Mouse (Mus musculus): ENCODE measurements around the gene Pde8b.
"Not testable (repeated sequence)": the region's sequence is repeated elsewhere in the genome, so short reads cannot be mapped to it uniquely, and the experiment has no call there.

Gene Pde8b

GRCm38 (mm10) chr13:95221882-95222568, 28.1 kb downstream of the Pde8b start:
- peak; percentile 24 to 36 for DNase-seq (ENCODE audit: low spot score in 2 of 2)

- not testable (repeated sequence) for DNase-seq (ENCODE audit: low spot score in 2 of 2)
Observed at GRCm38 (mm10) chr13:95215661-95216170, 34.4 kb downstream of the Pde8b start.

GRCm38 (mm10) chr13:95212320-95212719, 37.8 kb downstream of the Pde8b start:
- DNase-seq (ENCODE audit: low spot score in 2 of 2), result no peak

DNA sequence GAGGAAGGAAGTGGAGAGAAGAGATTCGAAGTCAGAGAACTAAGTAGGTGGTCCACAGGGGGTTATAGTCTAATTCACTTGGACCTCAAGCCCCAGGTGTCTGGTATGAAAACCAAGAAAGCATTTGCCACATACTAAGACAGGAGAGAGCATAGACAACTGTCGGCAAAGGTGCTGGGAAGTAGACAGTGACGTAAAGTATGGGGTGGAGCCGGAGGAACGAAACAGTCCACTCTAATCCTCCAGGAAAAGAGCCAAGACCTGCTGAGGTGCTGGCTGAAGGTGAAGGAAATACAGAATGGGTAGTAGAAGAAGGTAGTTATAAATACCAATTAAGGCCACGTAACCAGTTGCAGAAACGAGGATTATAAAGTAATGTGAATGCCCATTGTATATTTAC, 42.8 kb downstream of the Pde8b start:
- not testable (repeated sequence) for DNase-seq (ENCODE audit: low spot score in 2 of 2)

- DNase-seq (ENCODE audit: low spot score in 2 of 2), result no peak
Observed at GRCm38 (mm10) chr13:95202151-95202758, 47.9 kb downstream of the Pde8b start.

DNA sequence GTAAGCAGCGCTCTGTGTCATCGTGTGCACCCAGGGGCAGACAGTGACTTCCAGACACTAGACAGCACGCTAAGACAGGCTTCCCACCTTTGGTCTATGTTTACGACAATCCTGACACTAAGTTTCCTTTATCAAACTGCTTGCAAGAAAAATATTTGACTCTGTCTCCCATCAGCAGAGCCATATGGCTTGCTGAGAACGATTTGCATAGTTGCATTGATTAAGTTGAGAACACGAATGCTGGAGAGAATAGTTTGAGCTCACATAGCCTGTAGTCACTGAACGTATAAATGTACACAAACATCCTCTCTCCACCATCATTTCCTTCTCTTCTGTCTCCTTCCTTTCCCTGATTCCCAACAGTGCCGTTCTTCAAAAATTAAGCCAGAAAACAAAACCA, 49.3 kb downstream of the Pde8b start:
- DNase-seq (ENCODE audit: low spot score in 2 of 2), result no peak

DNA sequence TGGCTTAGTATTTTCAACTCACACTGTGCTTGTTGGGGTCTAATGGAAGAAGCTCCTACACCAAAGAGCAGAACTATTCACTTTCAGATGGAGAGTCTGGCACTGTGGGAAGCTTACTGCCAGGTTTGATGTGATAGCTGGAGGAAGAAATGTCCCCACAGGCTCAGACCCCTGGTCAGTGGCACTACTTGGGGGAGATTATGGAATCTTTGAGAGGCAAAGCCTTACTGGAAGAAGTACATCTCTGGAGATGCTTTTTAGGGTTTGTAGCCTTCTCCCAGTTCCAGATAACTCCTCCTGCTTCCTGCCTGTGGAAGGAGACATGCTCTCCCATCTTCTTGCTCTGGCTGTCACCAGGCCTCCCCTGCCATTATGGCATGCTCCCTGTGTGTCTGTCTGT, 50.1 kb downstream of the Pde8b start:
- no peak for DNase-seq (ENCODE audit: low spot score in 2 of 2)

- DNase-seq (ENCODE audit: low spot score in 2 of 2), result no peak
Observed at GRCm38 (mm10) chr13:95196106-95196705, 53.9 kb downstream of the Pde8b start.

DNA sequence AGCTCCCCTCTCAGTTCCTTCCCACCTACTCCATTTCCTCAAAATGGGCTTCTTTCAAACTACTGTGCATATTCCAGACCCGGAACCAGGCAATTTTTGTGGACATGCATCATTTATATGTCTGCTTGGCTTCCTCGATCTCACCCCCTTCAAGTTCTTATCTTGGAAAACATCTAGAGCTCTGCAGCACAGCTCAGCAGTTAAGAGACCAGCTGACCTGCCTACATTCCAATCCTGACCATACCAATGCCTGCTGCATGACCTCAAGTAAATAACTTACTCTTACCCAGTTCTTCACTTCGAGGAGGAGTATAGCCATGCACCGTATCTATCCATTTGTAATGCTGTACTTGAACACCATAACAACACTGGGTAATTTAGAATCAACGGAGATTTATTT, 58.2 kb downstream of the Pde8b start:
- DNase-seq (ENCODE audit: low spot score in 2 of 2), result no peak

DNA sequence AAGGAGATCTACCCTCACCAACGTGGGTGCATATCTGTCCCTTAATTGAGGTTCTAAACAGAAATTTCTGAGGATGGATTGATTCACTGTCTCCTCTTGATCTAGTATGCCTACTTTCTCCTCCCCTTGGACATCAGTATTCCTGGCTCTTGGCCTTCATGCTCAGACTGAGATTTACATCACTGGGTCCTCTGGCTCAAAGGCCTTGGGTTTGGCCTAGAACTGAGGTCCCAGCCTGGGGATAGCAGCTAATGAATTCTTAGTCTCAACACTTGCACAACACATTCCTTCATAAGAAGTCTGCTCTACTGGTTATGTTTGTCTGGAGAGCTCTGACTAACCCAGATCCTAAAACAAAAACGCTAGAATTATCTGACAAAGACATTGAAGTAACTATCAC, 61.0 kb downstream of the Pde8b start:
- DNase-seq (ENCODE audit: low spot score in 2 of 2), result no peak

GRCm38 (mm10) chr13:95187153-95187665, 62.9 kb downstream of the Pde8b start:
- DNase-seq (ENCODE audit: low spot score in 2 of 2), result no peak

GRCm38 (mm10) chr13:95186741-95187035, 63.4 kb downstream of the Pde8b start:
- DNase-seq (ENCODE audit: low spot score in 2 of 2), result no peak

DNA sequence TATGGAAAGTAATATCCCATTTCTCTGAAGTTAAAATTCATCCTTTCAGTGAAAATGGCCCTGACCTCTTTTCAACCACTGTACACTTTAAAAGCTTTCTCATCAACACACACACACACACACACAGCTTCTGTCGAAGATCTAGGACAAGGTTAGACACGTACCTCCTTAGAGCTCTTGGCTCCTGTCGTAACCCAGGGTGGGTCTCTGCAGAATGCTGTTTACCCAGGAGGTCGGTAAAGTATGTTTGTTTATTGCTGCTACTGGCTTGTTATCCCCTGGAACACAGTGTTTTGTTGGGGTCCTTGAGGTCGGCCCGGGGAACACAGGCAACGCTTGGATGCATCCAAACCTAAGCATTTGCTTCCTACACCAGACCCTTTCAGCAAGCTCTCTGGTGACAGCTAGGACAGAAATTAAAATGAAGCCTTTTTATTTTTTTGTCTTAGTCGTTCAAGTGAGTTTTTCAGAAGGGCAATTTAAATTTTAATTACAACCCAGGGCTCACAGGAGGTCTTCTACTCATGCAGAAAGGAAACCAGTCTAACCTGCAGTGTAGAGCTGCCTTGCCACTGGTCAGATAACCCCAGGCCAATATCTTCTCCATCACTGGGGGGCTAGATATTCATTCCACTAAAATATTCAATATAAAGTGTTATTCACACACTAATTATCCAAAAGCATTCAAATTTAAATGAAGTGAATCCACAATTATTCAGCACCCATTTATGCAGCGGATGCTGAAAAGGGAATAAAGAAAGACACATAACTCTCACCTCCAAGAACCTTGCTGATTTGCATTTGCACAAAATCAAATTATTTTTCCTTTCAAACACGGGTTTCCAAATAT, 64.0 kb downstream of the Pde8b start:
- DNase-seq (ENCODE audit: low spot score in 2 of 2), result no peak

GRCm38 (mm10) chr13:95183686-95184085, 66.5 kb downstream of the Pde8b start:
- no peak for DNase-seq (ENCODE audit: low spot score in 2 of 2)

DNA sequence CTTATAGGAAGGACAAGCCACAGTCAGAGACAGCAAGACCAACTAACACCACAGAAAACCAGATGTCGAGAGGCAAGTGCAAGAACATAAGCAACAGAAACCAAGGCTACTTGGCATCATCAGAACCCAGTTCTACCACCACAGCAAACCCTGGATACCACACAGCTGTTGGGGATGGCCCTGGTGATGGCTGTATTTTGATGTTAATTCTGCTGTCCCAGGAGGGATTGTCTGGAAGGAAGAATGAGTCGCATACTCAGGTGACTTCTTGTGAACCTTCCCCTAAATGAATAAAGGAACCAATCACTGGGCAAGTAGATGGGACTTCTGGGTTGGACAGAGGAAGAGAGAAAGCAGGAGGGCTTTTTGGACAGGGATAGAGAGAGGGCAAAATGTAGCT, 69.9 kb downstream of the Pde8b start:
- no peak for DNase-seq (ENCODE audit: low spot score in 2 of 2)

- peak in 1 of 2 experiments; percentile 59 for DNase-seq (ENCODE audit: low spot score in 2 of 2)
Observed at GRCm38 (mm10) chr13:95177326-95177725, 72.8 kb downstream of the Pde8b start.

DNA sequence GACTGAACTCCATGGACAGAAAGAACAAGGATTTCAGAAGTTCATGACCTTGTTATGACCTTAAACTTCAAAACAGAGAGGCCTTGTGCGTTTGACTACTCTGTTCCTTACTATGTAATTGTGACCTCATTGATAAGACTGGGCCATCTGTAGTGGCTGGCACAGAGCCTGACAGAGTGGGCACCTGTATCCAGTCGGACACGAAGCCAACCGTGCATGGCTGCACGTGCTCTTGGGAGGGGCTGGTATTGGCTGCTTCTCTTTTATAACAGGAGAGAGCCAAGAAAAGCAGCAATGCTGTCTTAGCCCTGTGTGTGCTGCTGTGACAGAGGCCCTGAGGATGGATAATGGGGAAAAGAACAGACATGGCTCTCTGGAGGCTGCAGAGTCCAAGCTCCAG, 73.7 kb downstream of the Pde8b start:
- no peak for DNase-seq (ENCODE audit: low spot score in 2 of 2)

GRCm38 (mm10) chr13:95174253-95174652, 75.9 kb downstream of the Pde8b start:
- DNase-seq (ENCODE audit: low spot score in 2 of 2), result peak in 1 of 2 experiments; percentile 24

- no peak for DNase-seq (ENCODE audit: low spot score in 2 of 2)
Observed at GRCm38 (mm10) chr13:95172346-95172745, 77.8 kb downstream of the Pde8b start.

DNA sequence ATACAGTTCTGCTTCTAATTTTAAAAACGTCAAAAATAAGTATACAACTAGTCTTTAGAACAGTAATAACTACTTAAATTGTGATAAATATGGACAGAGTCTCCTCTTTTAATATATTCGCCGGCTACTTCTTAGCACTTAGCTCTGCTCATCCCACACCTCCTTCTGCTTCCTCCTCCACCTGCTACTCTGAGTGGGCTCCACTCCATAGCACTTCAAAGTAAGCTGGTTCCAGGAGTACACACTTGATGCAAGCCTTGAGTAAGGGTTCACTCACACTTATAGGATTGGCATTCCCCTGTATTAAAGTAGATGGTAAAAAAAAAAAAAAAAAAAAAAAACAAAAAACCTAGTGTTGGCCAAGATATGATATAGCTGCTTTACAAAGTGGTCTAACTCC, 89.9 kb downstream of the Pde8b start:
- peak in 1 of 2 experiments; percentile 54 for DNase-seq (ENCODE audit: low spot score in 2 of 2)

DNA sequence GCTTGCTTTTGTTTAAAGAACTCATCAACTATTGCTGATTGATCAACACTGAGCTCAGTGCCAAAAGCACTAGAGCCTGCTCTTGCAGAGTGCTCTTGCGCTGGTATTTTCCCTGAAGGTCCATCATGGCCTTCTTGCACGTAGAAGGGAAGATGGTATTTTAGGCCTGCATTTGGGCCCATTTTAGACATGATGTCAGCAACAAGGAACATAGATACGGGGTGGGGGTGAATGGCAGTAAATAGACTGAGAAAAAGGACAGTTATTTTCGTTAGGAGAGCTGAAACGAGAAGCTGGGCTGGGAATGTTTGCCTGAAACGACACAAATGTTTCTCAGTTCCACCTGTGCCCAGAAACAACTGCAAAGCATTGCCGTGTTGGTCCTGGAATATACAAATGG, 91.2 kb downstream of the Pde8b start:
- peak in 1 of 2 experiments; percentile 58 for DNase-seq (ENCODE audit: low spot score in 2 of 2)

GRCm38 (mm10) chr13:95144746-95145145, 105.4 kb downstream of the Pde8b start:
- no peak for DNase-seq (ENCODE audit: low spot score in 2 of 2)
